Mouse (Mus musculus): ENCODE measurements around the gene Ppp2r3a. TPM values are rescaled to one million over a fixed set of nuclear protein-coding genes. Genes with fewer than 3 reads are reported as not detected.
A peak's percentile ranks its signal among the peaks of the same experiment; 100 is the strongest.

Ppp2r3a gene
- 19.7 and 24.0 TPM in 2 replicates for total RNA-seq (2017)

DNA sequence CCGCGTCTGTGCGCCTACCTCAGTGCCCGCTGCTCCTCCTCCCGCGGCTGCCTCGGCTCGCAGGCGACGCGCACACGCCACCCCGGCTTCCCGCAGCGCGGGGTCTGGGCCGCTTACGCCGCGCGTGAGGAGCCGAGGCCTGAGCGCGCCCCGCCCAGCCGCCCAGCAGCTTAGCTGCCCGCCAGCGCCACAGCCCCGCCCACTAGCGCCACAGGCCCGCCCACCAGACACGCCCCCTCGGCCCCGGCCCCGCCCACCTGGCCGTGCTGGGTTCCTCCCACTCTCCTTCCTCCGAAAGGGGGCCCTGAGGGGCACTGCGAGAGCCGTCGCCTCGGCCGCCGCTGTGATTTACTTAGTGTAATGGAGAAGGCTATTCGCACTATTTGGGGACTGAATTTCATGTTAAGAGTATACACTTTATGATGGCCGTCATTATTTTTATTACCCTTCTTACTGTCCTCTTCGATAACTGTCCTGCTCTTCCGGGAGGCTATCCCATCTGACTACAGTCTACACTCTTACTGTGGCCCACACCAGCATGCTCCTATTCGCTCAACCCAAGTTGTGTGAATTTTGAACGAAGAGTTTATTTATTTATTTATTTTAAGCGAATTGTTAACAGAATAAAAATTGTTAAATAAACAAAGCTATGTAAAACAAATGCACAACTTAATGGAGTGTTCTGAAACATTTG is at the start of gene Ppp2r3a:
Ppp2r3a (minus strand) TSS at position 152 of the 694 bp plus-strand sequence.
- peak; percentile 92 for ATAC-seq (replicated peaks; ENCODE audit: low read depth, poor library complexity, severe bottlenecking)

DNA sequence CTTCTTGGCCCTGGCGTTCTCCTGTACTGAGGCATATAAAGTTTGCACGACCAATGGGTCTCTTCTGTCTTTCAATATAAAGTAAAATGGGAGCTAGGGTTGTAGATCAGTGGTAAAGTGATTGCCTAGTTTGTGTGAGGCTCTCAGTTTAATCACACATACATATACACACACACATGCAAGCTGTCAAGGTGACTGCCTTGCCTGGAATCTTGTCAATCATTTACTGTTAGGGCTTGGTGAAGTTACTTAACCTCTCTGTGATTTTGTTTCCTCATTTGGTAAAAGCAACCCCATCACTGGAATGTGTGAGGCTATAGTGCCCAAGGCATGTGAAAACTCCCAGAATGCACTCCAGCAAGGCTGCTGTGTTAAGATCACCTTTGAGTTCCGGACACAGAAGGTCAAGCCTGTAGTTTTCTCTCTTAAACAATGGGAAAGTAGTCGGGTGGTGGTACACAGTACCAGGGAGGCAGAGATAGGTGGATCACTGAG is 48.9 kb upstream of the Ppp2r3a start:
- ATAC-seq (replicated peaks; ENCODE audit: low read depth, poor library complexity, severe bottlenecking): no peak

DNA sequence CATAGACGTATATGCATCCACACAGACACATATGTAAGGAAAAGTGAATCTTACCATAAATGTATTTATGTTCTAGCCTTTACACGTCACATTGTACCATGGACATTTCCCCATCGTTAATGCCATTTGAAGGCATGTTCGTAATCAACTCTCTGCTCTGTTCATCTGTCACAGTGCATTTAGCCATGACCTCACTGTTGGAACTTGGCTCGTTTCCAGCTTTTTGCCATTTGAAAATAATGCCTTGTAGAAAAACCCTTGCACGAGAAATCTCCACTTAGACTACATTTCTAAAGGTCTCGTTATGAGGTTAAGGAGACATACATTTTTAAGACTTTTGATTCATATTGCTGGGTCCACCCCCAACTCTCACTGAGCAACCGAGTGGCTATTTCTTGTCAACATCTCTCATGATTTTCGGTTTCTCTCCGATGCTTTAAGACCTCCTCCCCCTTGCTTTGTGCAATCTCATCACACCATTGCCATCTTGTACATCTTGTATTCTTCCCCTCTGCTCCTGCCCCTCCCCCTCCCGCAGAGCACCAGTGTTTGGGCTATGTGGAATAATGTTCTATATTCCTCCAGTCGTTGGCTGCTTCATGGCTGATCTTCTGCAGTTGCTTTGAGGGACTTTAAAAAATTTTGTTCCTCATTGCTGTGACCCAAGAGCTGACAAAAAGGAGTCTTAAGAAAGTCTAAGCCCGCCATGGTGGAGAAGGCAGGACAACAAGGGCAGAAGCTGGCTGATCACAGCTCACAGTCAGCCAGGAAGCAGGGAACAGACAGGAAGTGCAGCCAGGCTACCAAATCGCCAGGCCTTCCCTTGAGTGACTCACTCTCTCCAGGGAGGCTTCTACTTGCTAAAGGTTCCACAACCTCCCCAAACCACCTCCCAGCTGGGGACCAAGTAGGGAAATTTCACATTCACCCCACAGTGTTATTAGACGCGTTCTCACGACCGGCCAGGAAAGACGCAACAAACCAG is 40.4 kb upstream of the Ppp2r3a start:
- ATAC-seq (replicated peaks; ENCODE audit: low read depth, poor library complexity, severe bottlenecking): no peak

DNA sequence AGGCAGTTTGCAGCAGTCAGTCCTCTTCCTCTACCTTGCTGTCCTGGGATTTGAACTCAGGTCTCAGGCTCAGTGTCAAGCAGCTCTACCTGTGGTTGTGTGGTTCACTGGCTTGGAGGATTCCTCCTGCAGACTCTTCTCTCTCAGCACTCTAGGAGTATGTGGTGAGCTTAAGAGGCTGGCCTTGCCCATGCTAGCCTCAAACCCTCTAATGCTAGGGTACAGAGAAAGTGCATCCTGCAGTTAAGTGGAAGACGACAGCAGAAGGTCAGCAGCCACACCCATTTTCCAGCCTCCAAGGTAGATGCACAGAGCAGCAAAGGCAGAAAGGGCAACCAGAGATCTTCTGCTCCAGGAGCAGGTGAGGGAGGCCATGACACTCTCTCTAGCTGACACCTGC is 39.3 kb upstream of the Ppp2r3a start:
- ATAC-seq (replicated peaks; ENCODE audit: low read depth, poor library complexity, severe bottlenecking): no peak

DNA sequence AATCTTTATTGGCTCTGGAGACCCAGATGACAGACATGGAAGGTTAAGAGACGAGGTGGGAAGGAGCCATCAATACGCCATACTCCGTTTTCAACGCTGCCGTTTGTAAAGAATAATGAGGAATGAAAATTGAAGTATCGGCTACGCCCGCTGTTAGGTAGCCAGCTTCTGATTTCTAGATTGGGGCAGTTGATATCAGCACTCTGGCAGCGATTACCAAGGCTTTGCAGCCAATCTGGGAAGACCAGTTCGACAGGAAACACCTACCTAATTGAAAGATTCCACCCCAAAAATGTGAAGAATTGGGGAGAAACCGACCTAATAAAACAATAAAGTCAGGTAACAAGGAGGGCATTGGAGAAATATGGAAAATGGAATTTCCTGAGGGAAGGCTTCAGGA is 38.2 kb upstream of the Ppp2r3a start:
- no peak for ATAC-seq (replicated peaks; ENCODE audit: low read depth, poor library complexity, severe bottlenecking)

DNA sequence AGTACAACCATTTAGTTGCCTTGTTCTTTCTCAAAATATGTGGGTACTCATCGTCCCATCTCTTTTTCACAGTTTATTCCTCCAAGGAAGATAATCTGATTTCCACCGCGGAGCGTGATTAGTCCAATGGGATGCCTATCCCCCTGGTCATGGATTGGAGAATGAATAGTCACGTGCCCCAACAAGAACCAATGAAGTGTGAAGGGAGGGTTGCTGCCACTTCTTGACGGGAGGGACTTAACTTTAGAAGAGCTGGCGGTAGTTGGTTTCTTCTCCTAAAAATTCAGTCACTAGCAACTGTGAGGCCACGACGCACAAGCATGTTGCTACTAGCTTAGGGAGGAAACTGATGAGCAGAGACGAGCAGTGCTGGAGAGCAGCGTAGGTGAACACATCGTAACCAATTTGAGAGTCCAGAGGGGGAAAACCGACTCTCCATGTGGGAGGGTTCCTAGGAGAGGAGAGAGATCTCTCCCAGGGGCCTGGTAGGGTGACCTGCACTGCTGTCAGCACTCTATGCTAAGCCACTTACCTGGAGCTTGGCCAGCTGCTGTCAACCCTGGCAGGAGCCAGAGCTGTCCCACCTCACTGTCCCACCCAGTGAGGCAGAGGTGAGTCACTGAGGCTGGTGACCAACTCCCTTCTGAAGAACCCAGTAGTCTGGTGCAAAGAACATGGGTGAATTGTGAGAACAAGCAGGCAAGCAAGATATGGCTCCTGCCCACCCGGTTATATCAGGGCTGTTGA is 37.5 kb upstream of the Ppp2r3a start:
- ATAC-seq (replicated peaks; ENCODE audit: low read depth, poor library complexity, severe bottlenecking): no peak

DNA sequence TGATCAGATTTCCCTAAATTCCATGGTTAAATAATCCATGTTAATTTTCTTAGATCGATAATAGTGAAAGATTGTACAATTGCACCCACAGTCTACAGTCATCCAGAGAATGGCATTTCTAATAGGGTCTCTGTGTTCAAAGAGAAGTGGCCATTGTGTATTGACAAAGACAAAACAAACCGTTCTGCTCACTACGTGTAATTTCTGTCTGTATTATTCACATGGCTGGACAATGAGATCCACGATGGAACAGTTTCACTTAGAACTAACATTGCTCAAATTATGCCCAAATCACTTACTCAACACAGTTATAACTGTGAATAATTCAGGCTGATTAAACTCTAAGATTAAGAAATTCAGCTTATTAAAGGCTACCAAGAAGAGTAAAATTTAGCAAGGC is 35.2 kb upstream of the Ppp2r3a start:
- no peak for ATAC-seq (replicated peaks; ENCODE audit: low read depth, poor library complexity, severe bottlenecking)

DNA sequence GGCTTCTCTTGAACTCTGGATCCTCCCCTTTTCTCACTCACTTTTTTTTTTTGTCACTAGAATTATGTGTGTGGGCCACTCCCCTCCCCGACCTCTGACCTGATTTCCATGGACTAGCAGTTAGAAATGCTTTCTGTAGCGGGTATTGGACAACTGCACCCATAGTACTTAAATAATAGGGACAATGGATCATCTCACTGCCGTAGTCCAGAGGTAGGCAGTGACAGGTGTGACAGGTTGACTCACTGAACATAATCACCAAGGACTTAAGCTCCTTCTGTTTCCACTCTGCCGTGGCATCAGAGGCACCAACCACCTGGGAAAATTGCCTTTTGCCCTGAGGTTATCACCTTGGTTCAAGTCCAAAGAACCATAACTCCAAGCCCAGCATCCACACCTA is 32.5 kb upstream of the Ppp2r3a start:
- ATAC-seq (replicated peaks; ENCODE audit: low read depth, poor library complexity, severe bottlenecking): no peak

DNA sequence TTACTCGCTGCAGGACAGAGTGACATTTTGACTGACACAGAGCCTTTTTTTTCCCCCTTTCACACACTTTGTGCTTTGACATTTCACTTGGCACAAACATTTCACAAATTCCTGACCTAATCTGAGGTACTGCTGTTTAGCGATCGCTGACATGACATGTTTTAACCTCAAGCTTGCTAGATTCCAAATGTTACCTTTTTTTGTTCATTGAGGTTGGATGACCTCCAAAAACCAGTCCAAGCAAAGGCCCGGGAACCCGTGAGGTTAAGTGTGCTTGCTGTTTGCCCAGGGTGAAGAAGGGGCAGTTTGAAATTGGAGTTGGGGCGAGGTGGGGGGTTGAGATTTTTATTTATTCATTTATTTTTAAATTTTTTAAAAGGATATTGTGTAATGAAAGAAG is 31.1 kb upstream of the Ppp2r3a start:
- ATAC-seq (replicated peaks; ENCODE audit: low read depth, poor library complexity, severe bottlenecking): no peak

DNA sequence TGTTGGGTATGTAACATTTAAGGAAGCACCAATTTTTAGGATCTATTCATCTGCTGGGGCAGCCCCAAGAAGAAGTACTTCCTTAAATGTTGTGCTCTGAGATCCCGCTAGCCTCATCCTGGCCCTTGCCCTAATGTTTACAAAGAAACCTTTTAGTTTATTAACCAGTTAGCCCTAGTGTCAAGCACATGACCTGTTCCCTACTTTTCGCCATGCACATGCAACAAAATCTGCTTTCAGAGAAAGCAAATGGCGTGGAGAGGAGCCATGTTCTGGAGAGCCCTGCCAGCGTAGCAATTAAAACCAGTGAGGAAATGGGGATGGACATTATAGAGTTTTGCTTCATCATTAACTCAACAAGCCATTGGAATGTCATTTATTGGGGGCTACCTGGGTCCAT is 30.3 kb upstream of the Ppp2r3a start:
- ATAC-seq (replicated peaks; ENCODE audit: low read depth, poor library complexity, severe bottlenecking): no peak

DNA sequence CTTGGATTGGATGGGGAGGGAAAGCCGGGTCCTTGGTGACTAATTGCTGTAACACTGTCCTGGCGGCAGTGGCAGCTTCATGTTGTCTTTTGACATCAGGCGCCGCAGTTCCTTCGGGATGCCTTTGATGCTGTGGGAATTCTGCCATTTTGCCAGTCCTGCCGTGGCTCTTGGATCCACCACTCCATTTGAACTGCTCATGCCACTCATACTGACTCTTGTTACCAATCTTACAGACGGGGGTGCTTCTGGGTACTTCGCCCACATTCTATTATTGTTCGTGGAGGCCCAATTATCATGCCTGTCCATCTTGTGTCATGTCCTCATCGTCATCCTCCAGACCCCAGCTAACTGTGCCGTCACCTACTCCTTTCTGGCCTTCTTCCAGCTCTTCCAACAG is 29.7 kb upstream of the Ppp2r3a start:
- ATAC-seq (replicated peaks; ENCODE audit: low read depth, poor library complexity, severe bottlenecking): no peak

DNA sequence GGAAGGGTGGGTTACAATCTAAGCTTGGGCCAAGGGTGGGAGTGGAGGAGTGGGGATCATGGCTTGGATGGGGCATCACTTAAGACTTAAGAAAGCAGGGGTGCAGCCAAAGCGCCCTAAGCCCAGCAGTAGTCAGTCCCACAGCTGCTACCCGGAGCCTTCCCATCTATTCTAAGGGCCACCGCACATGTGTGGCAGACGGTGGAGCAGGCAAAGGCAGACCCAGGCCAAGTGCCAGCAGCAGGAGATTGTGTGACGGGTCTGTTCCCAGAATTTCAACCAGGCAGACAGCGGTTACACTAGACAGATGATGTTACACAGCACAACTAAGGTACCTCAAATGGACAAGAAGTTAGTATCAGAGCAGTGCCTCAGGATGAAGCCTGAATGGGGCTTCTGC is 29.3 kb upstream of the Ppp2r3a start:
- ATAC-seq (replicated peaks; ENCODE audit: low read depth, poor library complexity, severe bottlenecking): no peak

DNA sequence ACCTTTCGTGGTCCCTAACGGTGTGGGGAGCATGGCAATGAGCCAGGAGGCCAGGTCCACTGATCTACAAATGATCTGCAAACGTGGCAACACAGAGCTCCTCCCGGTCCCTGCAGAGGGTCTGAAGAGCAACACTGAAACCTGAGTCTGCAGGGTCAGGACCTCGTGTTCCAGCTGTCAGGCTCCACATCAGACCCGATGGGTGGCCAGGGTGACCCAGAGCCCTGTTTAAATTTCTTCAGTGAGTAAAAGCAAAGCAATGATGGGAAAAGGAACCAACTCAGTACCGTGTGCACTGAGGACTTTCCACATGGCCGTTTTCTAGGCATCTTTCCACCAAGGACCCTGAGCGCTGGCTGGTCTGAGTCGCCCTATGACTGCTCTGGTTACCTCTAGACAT is 28.6 kb upstream of the Ppp2r3a start:
- ATAC-seq (replicated peaks; ENCODE audit: low read depth, poor library complexity, severe bottlenecking): no peak

DNA sequence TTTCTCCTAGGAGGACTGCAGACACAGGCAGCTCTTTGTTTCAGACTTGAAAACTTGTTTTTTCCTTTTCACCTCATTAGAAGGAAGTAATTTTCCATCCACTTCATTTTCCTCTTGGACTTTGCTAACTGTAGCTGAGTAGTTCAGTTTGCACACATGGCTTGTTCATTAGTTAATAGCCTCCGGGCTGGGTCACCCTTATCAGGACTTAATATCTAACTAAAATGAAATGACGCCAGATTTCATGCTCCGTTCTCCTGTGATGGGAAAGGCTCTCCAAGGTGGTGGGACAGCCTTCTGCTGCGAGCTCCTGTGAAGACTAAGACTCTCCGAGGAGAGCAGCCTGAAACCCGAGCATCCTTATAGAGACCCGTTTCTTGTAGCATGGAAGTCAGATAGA is 21.1 kb upstream of the Ppp2r3a start:
- no peak for ATAC-seq (replicated peaks; ENCODE audit: low read depth, poor library complexity, severe bottlenecking)

DNA sequence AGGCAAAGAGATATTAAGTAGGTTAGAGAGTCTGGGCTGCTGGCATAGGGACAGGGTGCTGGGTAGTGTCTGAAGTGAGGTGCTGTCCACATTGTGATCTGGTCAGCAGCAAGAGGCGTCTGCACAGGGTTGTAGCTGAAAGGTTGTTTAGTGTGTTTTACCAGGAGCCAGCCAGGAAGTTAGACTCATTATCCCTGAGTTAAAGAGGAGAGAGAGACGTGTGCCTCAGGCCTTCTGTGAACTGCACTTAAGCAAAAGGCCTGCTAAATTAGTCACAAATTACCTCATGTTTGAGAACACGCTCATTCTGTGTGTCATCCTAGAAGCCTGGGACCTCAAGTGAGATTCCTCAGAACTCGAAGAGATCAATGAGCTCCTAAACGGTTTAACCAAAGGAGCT is 18.4 kb upstream of the Ppp2r3a start:
- no peak for ATAC-seq (replicated peaks; ENCODE audit: low read depth, poor library complexity, severe bottlenecking)

DNA sequence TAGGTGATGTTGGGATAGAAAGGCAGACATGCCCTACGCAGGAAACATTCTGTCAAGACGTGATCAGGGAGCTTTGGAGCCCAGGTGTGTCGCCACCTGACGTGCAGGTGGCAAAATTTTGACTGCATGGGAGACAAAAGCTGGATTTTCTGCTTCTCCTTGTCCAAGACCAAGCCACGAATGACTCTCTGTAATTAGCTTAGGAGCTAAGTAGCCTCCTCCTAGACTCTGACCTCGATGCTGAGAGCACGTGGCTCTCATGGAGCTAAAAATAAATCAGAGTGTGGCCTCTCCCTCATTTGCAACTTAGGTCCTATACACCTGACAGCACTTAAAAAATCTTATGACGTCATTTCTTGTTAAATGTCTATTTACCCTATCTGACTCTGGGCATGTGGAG is 14.4 kb upstream of the Ppp2r3a start:
- no peak for ATAC-seq (replicated peaks; ENCODE audit: low read depth, poor library complexity, severe bottlenecking)

DNA sequence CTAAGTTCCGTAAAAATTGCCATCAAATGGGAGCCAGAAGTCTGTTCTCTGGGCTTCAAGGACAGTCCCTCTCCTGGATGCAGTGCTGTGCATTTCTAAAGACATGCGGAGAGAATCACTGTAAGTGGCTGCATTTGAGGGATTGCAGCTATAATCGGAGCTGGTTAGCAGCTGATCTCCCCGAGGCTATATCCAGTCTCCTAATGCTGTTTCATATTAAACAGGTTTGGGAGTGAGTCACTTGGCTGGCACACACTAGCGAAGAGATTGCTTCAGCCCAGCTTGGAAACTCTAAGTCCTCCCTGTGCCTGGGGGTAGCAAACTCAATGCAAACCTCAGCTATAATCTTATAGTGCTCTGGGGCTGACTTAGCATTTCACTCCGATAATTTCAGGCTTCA is 14.0 kb upstream of the Ppp2r3a start:
- no peak for ATAC-seq (replicated peaks; ENCODE audit: low read depth, poor library complexity, severe bottlenecking)

DNA sequence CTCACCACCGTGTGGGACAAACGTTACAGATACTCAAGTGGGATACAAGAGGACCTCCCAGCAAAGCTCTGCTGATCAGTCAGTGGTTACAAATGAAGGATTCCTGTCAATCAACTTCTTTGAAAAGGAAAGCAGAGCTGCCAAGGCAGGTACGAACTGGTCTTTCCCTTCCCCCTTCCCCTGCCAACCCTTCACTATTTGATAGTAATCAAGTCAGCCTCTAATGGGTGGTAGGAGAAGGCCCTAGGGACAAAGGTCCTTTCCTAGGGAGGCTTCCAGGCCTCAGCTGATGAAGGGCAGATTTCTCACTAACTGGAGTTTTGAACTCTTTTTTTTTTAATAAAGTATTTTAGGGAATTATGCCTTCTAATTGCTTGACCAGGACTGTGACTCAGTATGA is 11.2 kb upstream of the Ppp2r3a start:
- no peak for ATAC-seq (replicated peaks; ENCODE audit: low read depth, poor library complexity, severe bottlenecking)

DNA sequence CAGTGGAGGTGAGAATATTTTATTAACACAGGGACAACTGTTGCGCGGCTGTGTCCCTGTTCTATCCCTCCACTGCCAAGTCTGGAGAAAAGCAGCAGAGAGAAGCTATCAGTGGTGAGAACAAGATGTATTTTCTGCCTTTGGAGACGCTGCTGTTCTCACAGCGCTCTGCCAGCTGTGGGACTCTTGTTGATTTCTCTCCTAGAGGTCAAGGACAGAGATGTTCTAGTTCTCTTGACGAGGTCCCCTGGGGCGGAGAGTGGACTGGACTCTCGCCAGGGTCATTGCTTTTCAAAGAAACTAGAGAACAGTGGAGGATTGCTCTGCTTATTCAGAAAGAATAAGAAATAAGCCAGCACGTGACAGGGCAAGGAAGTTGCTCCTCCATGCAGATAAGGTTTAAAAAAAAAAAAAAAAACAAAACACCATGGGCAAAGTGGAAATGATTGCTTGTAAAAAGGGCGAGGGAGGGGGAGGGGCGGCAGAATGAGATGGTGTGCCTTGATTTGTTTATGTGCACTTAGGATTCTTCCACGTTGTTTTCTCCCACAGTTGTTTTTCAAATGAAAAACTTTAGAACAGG is 10.5 kb upstream of the Ppp2r3a start:
- peak; percentile 39; the same call in 1 of the 2 replicates for ATAC-seq (replicated peaks; ENCODE audit: low read depth, poor library complexity, severe bottlenecking)

DNA sequence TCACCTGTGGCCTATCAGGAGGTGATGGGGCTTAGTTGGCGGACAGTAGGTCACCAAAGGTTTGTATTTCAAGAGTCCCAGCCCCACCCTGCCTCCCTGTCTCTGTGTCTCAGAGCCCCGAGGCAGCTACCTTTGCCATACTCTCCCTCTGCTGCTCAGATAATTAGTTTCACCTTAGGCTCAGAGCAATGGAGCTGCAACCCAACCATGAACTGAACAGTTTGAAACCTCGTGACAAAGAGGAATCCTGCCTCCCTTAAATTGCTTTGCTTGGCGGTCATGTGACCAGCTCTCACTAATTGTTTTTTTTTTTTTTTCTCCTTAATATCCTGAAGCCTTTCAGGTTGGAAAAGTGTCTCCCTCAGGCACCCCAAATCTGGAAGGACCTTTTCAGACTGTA is 9.8 kb upstream of the Ppp2r3a start:
- ATAC-seq (replicated peaks; ENCODE audit: low read depth, poor library complexity, severe bottlenecking): 0 out of 2 replicates have a peak, but pooled peaks have one; percentile 15
